Mouse (Mus musculus) adrenal gland, postnatal 36 days (tissue): ENCODE measurements around the gene Ppat. TPM values are rescaled to one million over a fixed set of nuclear protein-coding genes. Genes with fewer than 3 reads are reported as not detected.
"Not testable (repeated sequence)": the region's sequence is repeated elsewhere in the genome, so short reads cannot be mapped to it uniquely, and the experiment has no call there.

ENCODE experiments used
- DNase-seq, 2 experiments: peaks; one replicate each; pipeline ENCODE4 v3.0.0; 2021; ENCODE audit warnings: mixed read lengths in 1 of 2
- total RNA-seq, 2 experiments: library from RNA; stranded (reverse); gene quantifications; 2 replicates each; pipeline ENCODE4 v1.2.3; 2021

The Ppat gene
- total RNA-seq, 2 experiments from 2014 or later: 17.9 to 24.7 TPM

DNA sequence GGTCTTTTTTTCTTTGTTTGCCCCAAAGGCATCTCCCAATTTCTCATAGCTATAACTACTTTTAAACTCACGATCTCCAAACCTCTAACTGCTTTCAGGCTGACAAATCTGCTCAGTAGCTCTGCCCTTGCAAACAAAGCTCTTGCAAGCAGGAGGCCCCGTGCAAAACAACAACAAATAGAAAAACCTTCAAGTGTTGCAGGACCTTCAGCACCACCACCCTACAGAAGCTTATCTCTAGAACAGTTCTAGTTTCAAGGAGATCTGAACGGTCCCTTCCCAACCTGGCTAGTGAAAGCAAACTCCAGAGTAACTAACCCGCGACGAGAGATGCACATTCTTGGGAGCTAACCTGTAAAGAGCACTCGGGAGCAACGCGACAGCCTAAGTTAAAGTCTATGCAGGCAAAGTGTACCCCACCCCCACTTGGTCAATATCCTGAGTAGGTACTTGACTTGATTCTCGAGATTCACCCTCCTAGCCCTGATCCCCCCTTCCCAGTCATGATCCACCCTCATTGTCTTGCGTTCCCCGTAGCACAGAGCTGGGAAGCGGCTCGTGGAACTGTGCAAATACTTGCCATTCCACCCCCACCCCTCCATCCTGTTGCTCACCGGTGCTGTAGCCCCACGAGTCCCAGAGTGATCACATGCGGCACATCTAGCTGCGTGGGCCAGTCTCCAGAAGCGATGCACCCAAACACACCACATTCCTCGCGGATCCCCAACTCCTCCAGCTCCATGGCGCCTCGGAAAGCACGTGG is 854 bp downstream of the Ppat start:
- DNase-seq: peak in 1 of 2 experiments; percentile 20

DNA sequence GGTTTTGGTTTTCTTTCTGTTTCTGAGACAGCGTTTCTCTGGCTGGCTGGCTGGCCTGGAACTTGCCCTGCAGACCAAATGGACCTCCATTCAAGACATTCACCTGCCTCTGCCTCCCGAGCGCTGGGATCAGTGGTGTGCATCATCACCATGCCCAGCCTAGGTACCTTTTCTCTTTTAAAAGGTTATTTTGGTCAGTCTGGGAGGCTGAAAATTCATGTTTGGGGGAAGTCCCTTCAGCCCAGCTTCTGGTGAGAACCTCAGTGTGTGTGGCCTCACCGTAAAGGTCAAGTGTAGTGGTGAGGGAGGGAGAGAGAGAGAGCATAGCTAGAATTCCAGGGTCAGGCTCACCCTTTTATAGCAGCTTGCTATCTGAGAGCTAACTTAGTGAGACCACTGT is 3.6 kb downstream of the Ppat start:
- DNase-seq: no peak

DNA sequence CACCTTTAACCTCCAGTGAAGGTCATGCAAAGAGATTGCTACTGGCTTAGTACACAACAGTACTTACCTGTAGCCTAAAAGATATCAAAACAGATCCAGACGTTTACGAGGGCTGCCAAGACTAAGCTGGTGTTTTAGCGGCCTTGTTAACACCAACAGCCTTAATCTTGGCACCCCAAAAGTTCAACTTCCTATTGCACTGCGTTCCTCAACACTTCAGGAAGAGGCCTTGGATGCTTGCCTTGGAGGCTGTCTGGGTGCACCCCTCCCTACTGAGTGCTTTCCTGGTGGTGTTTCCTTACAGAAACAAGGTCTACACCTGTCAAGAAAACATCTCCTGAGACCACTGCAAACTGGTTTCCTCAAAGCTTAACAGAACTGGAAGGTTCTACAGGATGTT is 4.2 kb downstream of the Ppat start:
- no peak for DNase-seq

DNA sequence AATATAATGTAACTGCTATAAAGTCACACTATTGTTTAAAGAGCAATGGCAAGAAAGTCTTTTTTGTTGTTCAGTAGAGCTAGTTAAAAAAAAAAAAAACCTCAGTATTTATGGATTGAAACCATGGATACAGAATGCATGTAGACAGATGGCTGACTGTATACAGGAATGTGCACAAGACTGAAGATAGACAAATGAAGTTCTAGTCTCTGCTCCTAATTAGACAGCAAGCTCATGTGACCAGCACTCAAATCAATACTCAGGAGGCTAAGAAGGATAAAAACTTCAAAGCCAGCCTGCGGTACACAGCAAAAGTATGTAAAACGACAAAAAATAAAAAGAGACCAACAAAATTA is 5.7 kb downstream of the Ppat start:
- no peak for DNase-seq

DNA sequence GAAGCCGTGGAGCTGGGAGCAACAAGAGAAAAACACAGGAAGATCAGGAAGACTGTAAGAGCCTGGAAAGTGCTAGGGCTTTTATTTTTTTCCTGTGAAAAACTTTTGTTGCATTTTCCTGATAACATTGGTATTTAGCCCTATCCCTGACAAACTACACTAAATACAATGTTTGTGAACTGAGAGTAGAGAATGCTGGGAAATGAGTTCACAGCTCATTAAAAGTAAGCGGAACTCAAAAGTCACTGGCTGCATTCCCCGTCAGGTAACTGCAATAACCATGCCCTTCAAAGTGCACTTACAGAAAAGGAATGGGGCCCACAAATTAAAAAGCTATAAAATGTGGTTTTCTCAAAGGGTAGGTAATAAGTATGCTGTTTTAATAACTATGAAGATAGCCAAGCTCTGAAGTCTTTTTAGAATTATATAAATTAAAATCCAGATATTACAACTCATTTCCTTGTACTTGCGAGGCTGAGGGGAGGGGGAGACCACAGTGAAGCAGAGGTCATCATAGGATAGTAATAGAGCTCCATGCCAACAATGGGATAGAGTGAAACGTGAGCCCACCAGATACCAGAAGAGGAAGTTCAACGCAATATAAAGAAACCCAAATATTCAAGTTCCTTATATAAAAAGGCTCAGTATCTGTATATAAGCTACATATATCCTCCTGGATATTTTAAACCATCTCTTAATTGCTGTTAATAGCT is 6.3 kb downstream of the Ppat start:
- DNase-seq: no peak

DNA sequence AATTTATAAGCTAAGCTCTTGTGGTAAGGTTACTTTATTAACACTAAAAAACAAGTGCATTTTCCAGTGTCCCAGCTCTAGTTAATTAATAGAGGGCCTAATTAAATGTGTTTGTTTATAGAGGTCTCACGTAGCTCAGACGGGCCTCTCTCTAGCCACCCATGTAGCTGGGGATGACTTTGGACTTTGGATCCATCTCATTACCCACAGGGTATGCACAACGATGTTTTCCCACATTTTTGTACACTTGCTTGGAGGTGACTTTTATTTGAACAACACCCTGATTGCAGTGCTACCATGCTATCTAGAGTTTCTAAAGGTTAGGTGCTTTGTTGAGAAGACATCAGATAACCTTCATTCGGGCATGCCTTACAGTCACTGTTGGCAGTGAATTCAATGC is 8.9 kb downstream of the Ppat start:
- DNase-seq: no peak

DNA sequence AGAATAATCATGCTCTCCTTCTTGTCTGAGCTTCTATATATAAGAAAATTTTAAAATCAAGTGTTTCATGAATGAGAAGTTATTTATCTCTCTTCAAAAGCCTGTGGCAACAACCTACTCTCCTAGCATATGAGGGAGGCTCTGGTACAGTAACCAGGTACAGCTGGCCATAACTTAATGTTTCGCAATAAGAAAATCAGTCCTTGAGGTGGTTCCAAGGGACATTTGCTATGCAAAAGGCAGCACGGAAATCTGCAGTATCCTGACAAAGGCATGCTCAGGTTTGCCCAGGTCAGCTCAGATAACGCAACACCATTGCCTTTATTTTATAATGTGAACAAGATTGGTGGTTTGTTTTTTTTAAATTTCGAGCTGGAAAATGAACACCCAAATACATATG is 9.4 kb downstream of the Ppat start:
- no peak for DNase-seq

DNA sequence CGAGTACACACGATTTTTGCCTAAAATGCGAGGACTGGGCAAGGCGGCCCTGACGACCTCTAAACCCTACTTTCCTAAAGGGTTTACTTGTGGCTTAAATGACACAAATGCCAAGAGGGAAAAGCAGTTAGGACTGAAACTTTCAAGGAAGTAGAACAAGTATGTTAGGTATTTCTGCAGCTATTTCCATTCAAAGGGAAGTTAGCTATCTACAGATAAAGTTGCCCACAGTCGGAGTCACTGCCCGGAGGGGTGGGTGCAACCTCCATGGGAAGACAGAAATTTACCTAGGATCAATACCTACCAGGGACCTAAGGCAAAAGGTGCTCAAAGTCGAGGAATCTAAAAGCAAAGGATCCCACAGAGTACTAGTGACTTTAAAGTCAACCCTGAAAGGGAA is 11.7 kb downstream of the Ppat start:
- no peak for DNase-seq

DNA sequence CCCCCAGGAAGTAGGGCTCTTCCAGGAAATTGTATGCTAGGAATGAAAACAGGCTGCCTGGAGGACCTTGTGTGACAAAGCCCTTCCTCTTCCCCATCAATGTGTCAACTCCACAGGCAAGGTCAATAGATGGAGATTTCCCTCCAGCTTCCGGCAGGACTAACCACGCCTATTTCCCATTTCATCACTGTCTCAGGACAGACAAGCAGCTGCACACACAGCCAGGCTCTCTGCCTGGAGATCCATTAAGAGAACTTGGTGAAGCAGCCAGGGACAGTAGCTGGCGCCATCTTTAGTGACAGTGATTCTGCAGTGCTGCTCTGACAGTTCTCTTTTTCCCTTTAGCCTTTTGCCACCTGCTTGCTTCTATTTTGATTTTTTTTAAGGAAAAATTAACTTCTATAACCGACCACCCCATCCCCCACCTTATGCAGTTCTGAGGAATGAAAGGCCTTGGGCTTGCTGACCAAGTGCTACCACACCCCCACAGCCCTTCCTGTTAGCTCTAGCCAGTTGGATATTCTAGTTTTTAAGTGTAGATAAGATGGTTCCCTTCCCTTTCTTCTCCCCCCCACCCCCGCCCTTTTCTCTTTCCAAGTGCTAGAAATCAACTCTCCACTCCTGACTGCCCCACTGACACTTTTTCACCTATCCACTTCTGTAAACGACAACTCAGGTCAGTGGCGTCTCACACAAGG is 22.0 kb downstream of the Ppat start:
- peak; percentile 18 to 25 for DNase-seq

DNA sequence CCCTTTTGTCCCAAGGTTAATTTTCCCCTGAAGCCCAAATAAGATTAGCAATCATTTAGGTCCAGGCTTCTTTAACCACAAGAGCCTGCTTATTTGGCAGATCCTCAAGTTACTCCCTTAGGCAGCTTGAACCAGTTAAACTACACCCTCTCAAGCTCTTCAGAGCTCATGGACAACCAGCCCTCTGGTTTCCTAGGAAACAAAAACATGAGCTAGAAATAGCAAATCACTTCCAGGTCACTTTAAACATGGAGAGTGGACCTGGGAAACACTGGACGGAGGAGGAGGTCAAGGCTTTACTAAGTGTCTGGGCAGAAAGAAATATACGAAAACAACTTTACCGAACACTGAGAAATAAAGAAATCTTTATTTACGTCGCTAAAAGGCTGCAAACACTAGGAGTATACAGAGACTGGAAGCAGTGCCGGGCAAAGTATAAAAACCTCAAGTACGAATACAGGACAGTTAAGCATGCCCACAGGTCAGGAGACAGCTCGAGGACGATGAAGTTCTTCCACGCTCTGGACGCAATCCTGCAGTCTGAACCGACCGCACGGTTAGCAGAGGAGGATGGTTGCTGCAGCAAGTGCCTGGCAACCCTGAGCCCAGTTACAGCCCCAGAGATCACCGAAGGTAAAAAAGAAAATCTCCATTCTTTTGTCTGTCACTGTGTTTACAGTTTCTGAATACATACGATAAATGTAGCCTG is 23.1 kb downstream of the Ppat start:
- peak; percentile 40 to 41 for DNase-seq

DNA sequence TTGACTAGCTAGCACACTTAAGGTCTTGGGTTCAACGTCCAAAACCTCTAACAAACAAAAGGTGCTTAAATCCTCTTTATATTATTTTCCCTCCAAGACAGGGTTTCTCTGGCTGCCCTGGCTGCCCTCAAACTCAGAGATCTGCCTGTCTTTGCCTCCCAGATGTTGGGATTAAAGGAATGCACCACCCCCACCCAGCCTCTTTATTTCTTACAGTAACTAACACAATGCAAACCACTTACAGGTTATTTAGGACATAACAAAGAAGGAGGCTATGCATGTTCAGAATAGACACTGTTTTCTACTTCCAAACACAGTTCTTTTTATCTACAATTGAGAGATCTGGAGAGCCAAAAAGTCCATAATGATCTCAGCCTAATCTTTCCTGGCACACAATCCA is 27.1 kb downstream of the Ppat start:
- no peak for DNase-seq

DNA sequence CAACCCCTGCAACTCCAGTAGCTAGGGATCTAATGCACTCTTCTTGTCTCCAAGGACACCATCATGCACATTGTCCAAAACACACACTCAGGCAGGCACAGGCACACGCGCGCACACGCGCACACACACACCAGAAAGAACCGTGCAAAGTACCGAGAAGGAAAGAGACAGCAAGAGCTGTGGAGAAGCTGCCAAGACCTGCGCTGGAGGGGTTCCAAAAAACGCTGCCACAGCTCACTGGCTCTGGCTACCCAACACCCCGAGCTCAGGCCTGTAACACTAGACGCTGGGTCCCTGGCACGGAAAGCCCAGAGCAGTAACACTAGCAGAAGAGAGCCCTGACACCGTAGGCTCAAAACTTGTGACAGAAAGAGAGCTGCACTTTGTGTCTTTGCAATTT is 27.9 kb downstream of the Ppat start:
- DNase-seq: peak; percentile 82 to 85

DNA sequence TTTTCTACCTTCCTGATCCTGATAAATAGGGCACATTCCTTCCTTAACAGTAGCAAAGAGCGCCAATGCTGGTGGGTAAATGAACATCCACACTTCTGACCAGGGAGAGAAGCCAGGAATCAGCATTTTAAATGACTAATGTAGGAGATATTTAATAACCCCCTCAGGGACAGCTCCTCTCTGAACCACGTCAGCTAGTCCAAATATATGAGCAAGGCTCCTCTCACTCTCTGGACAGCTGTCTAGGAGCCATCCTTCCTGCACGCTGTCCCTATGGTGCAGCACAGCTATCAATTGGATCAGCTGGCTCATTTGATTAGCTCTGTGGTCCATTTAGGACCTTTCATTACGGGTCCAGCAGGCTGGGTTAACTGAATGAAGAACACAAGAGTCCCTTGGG is 28.5 kb downstream of the Ppat start:
- no peak for DNase-seq

DNA sequence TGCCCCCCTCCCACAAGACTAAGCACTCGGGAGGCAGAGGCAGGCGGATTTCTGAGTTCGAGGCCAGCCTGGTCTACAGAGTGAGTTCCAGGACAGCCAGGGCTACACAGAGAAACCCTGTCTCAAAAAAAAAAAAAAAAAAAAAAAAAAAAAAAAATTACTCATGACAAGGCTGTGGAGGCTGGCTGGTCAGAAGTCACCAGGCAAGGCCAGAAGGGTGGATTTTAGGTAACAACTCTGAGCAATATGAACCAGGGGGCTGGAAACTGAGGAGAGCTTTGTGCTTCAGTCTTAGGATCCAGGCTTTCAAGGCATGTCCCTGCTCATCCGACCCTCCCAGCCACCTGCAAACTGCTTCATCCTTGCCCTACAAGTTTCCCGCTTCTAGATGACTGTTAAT is 38.9 kb downstream of the Ppat start:
- DNase-seq: not testable (repeated sequence)

DNA sequence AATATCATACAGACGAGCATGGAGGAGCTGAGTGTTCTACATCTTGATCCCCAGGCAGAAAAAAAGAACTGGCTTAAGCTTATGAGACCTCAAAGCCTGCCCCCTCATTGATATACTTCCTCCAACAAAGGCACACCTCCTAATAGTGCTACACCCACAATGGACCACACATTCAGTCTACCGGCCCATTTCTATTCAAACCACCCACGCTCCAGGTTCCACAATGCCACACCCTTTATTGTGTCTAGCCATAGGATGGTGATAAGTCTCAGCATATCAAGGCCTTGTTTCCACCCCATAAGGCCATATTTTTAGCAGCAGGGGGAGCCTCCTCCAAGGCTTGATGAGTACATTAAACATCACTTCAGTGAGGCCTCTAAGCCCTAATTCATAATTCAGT is 40.6 kb downstream of the Ppat start:
- no peak for DNase-seq

DNA sequence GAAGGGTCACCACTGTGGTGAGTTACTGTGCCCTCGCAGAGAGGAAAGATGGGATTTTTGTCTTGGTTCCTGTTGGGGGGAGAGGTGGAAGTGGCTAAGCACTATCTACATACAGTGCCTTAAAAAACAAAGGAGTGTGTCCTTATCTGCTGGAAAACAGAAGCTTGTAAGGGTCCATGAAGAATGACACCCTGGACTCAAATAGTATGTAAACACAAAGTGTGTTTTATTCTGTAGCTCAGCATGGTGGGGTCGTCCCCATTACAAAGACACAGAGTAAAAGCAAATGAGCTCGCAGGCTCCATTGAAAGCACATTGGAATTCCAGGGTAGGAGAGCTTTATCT is 45.3 kb downstream of the Ppat start:
- DNase-seq: no peak

DNA sequence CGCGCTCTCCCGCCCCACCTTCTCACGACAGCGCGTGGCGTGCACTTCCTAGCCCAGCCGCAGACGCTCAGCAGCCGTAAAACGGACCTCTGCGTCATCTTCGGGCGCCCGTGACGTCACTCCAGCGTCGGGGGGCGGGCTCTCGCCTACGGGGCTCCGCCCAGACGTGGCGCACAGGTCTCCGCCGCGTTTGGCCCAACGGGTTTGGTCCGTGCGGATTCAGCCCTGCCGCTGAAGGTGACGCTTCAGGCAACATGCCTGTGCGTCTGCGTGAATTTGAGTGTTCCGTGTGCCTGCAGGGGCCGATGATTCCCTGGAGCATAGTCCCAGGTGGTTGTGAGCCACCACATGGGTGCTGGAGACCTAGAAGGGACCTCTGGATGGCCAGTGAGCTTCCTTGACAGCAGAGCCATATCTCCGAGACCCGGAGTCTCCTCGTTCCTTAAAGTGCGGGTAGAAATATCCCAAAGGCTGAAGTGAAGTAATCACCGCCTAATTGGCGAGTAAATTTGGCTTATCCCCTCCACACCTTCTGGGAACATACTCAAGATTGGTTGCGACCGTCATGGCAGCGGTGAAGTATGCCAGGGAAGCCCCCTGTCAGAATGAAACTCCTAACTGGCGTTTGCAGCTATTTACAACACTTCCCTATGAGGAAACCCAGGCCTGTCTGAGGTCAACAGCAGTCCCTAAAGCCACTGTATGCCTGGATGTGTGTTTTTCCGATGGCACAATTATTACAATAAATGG is 45.8 kb downstream of the Ppat start, which contains the start of gene Aasdh:
Gene Aasdh, minus strand, starts transcription at position 110 of the 750 bp plus-strand sequence.
- peak; percentile 96 to 98 for DNase-seq

DNA sequence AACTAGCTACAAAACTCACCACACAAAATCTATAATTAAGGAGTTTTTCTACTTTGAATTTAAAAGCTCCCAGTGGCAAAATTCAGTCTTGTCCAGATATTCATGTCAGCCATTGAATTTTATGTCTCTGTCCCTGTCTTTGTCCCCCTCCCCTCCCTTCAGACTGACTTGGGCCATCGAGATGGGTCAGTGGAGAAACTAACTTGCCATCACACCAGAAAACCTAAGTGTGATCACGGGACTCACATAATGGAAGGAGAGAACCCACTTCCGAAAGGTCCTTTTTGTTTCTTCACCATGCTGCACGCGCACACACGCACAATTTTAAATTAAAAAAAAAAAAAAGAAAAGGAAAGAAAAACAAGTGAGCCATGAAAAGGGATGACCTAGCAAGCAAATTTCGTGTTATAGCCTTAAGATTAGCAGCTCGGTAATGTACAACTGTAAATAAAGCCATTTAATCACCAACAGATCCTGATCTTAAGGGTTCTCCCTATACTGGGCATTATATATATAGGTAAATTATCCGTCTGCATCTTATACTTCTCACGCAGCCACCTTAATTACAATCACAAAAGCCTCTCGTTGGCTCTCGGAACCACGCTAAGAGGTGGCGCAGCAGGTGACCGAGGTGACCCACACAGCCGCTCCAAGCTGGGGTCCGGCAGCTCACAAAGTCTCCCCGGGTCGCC is 46.5 kb downstream of the Ppat start:
- no peak for DNase-seq

DNA sequence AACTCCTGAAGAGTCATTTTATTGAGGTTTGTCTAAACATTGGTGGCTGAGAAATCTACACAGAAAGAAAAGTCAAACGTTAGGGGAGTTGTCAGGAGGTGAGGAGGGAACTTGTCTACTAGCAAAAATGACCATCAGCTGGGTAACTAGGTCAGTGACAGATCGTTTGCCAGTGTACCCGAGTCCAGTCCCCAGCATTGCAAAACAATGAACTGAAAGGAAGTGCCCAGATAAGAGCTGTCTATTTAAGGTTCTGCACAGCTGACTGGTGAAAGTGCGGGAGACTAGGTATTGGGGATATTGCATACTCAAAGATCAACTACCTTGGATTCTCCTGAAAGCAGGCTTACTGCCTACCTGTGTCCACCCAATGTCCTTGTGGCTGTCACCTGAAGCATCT is 49.2 kb downstream of the Ppat start:
- DNase-seq: no peak

DNA sequence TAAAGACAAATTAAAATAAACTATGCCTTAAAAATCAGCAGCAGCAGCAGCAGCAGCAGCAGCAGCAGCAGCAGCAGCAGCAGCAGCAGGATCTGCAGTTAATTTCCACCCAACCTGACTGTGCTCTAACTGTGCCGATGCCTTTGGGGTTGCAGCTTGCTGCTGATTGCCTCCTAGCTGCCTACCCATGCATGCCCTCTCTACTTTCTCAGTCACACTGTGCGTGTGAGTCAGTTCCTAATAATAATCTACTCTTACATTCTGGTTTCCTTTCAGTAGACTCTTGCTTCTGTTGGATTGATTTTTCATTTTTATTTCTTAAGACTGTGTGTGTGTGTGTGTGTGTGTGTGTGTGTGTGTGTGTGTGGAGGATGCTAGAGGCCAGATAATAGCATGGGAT is 58.3 kb downstream of the Ppat start:
- DNase-seq: no peak

DNA sequence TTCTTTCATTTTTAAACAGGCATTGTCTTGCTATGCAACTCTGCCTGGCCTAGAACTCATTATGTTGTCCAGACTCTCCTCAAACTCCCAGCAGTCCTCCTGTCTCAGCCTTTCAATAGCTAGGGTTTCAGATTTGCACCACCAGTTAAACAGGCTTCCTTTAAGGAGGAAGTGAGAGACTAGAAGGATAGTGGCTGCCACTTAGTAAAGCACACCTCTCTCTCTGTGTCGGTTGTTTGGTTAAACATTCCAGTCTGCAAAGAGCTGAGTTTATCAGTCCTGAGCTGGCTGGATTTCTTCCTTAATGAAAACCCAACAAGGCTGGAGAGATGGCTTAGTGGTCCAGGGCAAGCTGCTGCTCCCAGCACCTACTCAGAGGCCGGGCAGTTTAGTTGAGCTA is 58.8 kb downstream of the Ppat start:
- DNase-seq: no peak
